Mouse (Mus musculus) frontal cortex, postnatal 10 days (tissue): Measurements from ENCODE around the gene Tm7sf2.
A peak's percentile ranks its signal among the peaks of the same experiment; 100 is the strongest.
"Not testable (repeated sequence)": the region's sequence is repeated elsewhere in the genome, so short reads cannot be mapped to it uniquely, and the experiment has no call there.

ENCODE experiments used
- DNase-seq, 2 experiments: peaks; one replicate each; pipeline ENCODE4 v3.0.0; 2022; ENCODE audit warnings: low spot score in 2 of 2, mixed read lengths in 1 of 2

Gene Tm7sf2

DNA sequence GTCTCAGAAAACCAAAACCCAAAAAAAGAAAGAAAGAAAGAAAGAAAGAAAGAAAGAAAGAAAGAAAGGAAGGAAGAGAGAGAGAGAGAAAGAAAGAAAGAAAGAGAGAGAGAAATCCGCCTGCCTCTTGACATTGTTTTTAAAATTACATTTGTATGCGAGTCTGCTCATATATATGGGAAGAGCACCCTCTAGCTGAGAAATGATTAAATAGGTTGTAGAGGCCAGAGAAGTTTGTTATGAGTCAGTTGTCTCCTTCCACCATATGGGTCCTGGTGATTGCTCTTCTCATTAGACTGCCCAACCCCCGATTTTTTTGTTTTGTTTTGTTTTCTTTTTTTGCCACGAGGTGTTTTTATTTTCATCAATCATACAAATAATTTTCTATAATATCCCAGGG lies 24.1 kb downstream of the Tm7sf2 start:
- not testable (repeated sequence) for DNase-seq

DNA sequence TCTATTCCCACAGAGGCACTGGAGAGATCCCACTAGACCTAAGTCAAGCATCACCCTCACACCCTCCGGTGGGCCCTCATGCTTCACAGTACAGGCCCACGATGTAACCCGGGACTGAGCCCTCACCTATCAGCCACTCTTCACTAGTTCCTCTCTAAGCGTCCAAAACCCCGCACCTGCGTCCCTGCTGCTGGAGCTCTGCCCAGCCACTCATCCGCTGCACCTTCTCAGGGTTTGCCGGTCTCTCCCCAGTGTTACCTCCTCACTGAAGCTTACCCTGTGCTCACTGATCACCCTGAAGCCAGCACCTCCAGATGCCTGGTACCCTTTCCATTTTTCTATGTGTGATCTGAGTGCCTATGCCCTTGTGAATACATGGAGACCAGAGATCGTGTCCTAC lies 25.9 kb downstream of the Tm7sf2 start:
- DNase-seq, result no peak

DNA sequence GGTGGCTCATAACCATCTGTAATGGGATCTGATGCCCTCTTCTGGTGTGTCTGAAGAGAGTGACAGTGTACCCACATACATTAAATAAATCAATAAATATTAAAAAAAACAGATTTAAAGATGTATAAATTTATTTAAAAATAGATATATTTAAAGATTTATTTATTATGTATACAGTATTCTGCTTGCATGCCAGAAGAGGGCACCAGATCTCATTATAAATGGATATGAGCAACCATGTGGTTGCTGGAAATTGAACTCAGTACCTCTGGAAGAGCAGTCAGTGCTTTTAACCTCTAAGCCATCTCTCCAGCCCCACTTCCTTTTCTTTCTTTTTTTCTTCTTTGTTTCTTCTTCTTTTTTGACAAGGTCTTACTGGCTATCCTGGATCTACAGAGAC lies 28.2 kb downstream of the Tm7sf2 start:
- DNase-seq, result no peak

- DNase-seq, result no peak
Observed at GRCm38 (mm10) chr19:6038326-6038725, 29.8 kb downstream of the Tm7sf2 start.

DNA sequence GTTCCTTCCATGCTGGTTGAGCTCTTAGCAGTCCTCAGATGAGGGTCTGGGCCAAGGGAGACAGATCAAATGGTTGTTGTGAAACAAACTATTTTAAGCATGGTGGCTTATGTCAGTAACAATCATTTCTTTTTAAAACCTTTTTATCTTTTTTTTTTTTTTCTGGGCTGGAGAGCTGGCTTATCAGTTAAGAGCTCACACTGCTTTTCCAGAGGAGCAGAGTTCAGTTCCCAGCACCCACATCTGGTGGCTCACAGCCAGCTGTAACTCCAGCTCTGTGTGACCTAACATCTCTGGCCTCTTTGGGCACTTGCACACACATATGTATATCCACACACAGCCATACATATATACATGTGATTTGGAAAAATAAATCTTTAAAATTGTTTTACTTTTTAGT lies 30.5 kb downstream of the Tm7sf2 start:
- DNase-seq, result no peak

DNA sequence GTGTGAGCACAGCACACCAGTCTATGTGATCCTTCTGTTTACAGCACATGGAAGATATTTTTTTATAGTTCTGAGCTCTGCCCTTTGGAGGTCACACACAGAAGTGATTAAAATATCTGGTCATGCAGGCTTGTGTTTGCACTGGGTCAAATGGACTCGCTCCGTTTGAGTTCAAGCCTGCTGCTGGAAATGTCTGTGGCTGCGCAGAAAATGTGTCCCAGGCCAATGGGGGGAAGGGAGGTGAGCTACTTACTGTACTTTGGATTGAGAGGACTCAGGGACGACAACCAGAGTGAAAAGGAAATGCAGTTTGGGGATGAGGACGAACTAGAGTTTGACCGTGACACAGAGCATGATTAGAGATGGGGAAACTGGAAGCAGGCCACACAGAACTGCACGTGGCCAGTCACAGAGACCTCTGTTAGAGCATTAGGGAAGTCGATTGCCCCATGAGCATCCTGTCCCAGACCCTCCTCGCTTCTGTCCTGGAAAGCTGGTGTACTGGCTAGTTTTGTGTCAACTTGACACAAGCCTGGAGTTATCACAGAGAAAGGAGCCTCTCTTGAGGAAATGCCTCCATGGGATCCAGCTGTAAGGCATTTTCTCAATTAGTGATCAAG lies 32.1 kb downstream of the Tm7sf2 start:
- DNase-seq, result no peak

DNA sequence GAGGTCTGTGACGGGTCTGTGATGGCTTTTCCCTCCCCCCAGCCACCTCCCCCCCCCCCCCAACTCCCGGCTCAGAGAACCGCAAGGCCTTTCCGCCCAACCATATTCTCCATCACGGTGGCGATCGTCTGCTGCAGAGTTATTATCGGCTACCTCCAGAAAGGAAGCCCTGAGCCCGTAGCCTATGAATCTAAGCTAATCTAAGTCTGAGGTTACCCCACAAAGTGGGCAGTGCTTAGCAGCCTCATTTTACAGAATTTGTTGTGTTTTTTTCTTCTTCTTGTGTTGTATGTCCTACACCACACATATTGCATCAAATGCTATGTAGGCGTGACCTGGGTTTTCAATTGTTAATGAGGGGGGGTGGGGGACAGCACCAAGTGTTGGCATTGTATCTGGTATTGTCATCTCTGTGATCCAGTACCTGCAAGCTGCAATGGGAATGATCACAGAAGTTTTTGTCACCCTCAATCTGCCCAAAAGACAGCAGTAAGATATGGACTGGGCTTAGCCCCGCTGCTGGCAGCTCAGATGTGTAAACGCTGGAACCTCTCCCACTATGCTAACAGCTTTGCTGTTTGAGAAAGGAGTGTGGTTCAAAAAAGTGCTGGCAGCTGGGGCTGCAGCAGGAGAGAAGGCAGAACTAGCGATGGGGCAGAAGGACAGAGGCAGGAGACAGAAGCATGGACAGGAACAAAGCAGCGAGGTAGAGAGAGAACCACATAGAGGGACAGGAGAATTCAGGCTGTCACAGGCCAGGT lies 37.5 kb downstream of the Tm7sf2 start:
- no peak for DNase-seq

- no peak for DNase-seq
Observed at GRCm38 (mm10) chr19:6029426-6029825, 38.7 kb downstream of the Tm7sf2 start.

GRCm38 (mm10) chr19:6028991-6029390 lies 39.2 kb downstream of the Tm7sf2 start:
- no peak for DNase-seq

GRCm38 (mm10) chr19:6023930-6024329 lies 44.2 kb downstream of the Tm7sf2 start:
- DNase-seq, result no peak

DNA sequence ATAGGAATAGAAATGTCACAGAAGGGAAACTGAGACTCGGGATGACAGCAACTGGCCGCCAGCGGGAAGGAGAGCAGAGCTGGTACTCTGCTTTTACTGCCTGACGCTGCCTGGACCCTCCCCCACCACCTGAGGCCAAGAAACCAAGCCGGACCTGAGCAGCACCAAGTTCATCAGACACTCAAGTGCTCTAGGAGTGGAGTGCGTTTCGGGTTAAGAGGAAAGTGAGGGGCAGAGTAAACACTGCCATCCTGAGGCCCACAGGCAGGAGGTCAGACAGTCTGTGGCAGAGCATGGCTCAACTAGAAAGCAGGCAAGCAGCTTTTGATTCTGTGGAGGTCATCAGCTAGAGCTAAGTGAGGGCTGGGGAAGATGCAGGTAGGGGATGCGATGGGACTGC lies 45.1 kb downstream of the Tm7sf2 start:
- DNase-seq, result no peak

DNA sequence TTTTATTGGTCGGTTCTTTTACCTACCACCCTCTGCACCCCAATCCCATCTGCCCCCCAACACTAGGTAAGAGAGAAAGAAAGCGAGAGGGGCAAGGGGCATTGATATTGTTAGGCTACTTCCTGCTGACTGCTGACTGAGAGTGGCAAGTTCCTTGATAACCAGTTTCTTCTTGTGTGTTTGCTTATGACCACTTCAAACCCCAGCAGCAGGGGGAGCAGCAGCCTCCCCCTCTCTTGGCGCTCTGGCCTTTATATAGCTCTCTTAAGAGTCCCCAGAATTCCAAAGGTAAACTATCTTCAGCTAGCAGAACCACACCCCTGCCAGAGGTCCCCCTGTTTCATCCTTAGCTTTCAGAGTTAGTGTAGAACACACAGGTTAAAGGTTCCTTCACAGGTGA lies 47.9 kb downstream of the Tm7sf2 start:
- DNase-seq, result no peak

DNA sequence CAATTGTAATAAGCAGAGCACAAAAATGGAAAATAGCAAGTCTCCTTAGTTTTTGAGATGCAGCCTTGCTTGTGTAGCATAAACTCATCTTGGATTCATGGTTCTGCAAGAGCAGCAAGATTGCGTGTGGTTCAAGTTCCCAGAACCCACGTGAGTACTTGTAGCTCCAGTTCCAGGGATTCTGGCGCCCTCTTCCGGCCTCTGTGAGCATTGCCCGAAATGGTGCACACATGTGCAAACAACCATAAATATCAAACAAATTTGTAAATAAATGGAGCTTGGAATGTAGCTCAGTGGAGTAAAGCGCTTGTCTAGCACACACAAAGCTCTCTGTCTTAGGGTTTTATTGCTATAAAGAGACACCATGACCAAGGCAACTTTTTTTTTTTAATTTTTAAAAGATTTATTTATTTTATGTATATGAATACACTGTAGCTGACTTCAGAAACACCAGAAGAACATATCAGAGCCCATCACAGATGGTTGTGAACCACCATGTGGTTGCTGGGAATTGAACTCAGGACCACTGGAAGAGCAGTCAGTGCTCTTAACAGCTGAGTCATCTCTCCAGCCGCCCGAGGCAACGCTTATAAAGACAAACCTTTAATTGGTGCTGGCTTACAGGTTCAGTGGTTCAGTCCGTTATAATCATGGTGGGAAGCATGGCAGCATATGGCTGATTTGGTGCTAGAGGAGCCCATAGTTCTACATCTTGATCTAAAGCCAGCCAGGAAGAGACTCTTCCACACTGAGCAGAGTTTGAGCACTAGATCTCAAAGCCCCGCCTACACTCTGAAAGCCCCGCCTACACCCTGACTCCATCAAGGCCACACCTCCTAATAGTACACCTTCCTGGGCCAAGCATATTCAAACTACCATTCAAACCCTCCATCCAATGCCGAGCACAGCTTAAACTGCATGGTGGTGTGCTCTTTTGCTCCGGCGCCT lies 49.8 kb downstream of the Tm7sf2 start:
- peak; percentile 41 to 72 for DNase-seq

DNA sequence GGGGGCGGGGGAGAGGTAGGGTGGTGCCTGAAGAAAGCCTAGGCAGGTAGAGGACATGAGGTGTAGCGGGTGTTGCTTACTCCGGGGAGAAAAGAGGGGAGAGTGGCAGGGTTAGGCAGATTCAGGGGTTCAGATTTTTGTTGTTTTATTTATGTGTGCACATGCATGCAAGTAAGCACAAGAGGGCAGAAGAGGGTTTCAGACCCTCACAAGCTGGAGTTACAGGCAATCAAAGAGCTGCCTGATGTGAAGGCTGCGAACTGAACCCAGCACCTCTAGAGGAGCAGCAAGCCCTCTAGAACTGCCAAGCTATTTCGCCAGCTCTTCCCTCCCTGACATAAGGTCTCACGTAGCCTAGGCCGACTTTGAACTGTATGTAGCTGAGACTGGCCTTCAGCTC lies 51.6 kb downstream of the Tm7sf2 start:
- no peak for DNase-seq

GRCm38 (mm10) chr19:6015511-6016315 lies 52.5 kb downstream of the Tm7sf2 start, which contains the start of gene Capn1:
Gene Capn1 (minus strand): TSS chr19:6015897.
- DNase-seq, result peak; percentile 26 to 53

- DNase-seq, result no peak
Observed at GRCm38 (mm10) chr19:6014991-6015510, 53.1 kb downstream of the Tm7sf2 start.

DNA sequence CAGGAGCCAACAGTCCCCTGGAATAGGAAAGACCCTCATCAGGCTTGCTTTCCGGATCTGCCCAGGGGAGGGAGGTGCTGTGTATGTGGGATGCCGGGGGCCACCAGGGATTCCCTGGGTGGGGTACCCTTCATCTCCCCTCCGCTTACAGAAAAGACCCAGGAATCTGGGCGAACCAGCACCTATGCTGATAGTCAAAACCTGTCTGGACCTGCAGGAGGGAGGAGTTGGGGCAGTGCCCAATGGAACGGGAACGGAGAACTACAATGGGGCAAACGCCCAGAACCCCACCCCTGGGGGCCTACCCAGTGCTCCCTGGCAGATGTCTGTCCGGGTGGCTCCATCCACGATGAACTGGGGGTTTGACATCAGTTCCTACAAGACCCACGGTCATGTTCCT lies 54.5 kb downstream of the Tm7sf2 start:
- DNase-seq, result no peak
